Mouse (Mus musculus) ES-E14 (cell line): ENCODE measurements at regions not wholly inside any gene's neighbourhood (a gene's known extent, or its start where the extent isn't known, plus 50 kb on each side); places are given as distances from the start of the nearest gene placed in this dataset.

Experiments used
- DNase-seq: peaks from one replicate; pipeline ENCODE4 v3.0.0-alpha.2; 2013; ENCODE audit warnings: low read depth, low spot score
- H3K27ac ChIP-seq: 2 replicates; pipeline ENCODE4 v1.5.1; 2012; ENCODE audit warnings: low read depth, mild to moderate bottlenecking, low read length, moderate library complexity, mixed read lengths; ENCODE audit not compliant: poor library complexity, insufficient read depth, severe bottlenecking
- H3K36me3 ChIP-seq: 2 replicates; pipeline ENCODE4 v1.6.1; 2012; ENCODE audit warnings: mild to moderate bottlenecking, low read length, moderate library complexity, mixed read lengths; ENCODE audit not compliant: control insufficient read depth, poor library complexity, insufficient read depth, severe bottlenecking
- H3K4me1 ChIP-seq, 2 experiments: fragments of 150-350 bp in 1 of 2; sonication (generic) in 1 of 2; 2 replicates each; pipeline ENCODE4 v1.6.1; 2012; ENCODE audit warnings: low read length in 2 of 2, mild to moderate bottlenecking in 1 of 2, mixed read lengths in 1 of 2; ENCODE audit not compliant: control insufficient read depth in 2 of 2, insufficient read depth in 2 of 2, poor library complexity in 1 of 2
- H3K4me3 ChIP-seq, 2 experiments: fragments of 150-350 bp in 1 of 2; sonication (generic) in 1 of 2; 2 replicates each; pipeline ENCODE4 v1.5.1; 2012; ENCODE audit warnings: low read length in 2 of 2, low read depth in 1 of 2, mild to moderate bottlenecking in 1 of 2, mixed read lengths in 1 of 2; ENCODE audit not compliant: insufficient read depth in 1 of 2, poor library complexity in 1 of 2, severe bottlenecking in 1 of 2
- H3K9ac ChIP-seq: 2 replicates; pipeline ENCODE4 v1.6.1; 2012; ENCODE audit warnings: low read depth, mild to moderate bottlenecking, low read length, mixed read lengths; ENCODE audit not compliant: poor library complexity, insufficient read depth, severe bottlenecking
- H3K9me3 ChIP-seq: fragments of 150-350 bp; sonication (generic); 2 replicates; pipeline ENCODE4 v1.6.1; 2012; ENCODE audit warnings: low read depth, mild to moderate bottlenecking, low read length; ENCODE audit not compliant: control insufficient read depth, insufficient read depth
- CHD2 ChIP-seq: IDR thresholded peaks from 2 replicates; pipeline ENCODE4 v1.6.1; 2014; ENCODE audit warnings: mild to moderate bottlenecking, low read depth, low read length, inconsistent platforms
- HCFC1 ChIP-seq: IDR thresholded peaks from 2 replicates; pipeline ENCODE4 v1.6.1; 2012; ENCODE audit warnings: low read length, inconsistent platforms, borderline replicate concordance; ENCODE audit not compliant: insufficient read depth
- MAFK ChIP-seq: IDR thresholded peaks from 2 replicates; pipeline ENCODE4 v1.6.1; 2014; ENCODE audit warnings: mild to moderate bottlenecking, low read depth, low read length, inconsistent platforms; ENCODE audit not compliant: insufficient read depth
- ZC3H11A ChIP-seq: IDR thresholded peaks from 2 replicates; pipeline ENCODE4 v1.6.1; 2012; ENCODE audit warnings: low read depth, mild to moderate bottlenecking, inconsistent platforms, low read length, borderline replicate concordance
- ZNF384 ChIP-seq: IDR thresholded peaks from 2 replicates; pipeline ENCODE4 v1.6.1; 2012; ENCODE audit warnings: low read depth, low read length, inconsistent platforms
- in situ Hi-C, 2 experiments: fragments of 600-800 bp; cut with MboI; formaldehyde crosslinking; loops; one replicate each; pipeline ENCODE4 v1.15.1; 2025; ENCODE audit warnings: low sequenced_read_pairs in 2 of 2, inconsistent platforms in 1 of 2; ENCODE audit not compliant: unreplicated experiment in 2 of 2

GRCm38 (mm10) chr13:60308062-60308801, 131.1 kb upstream of the Gas1 start:
- Histone ChIP-seq H3K27ac (no peak overlapping the region), H3K4me1 (no peaks in the 10 kb centered on the region), H3K36me3 (no peaks in the 10 kb centered on the region), H3K9me3 (no peaks in the 10 kb centered on the region), H3K9ac (no peak overlapping the region), H3K4me3 (no peak overlapping the region)
- no peak for DNase-seq
- no peak for TF ChIP-seq ZNF384
- in situ Hi-C loops, result no loop called here

- Histone ChIP-seq H3K4me3 (no peak overlapping the region), H3K4me1 (no peaks in the 10 kb centered on the region), H3K9ac (no peak overlapping the region), H3K9me3 (no peaks in the 10 kb centered on the region), H3K36me3 (no peaks in the 10 kb centered on the region), H3K27ac (no peak overlapping the region)
- no peak for DNase-seq
- no peak for TF ChIP-seq ZC3H11A
- no peak for TF ChIP-seq ZNF384
- no peak for TF ChIP-seq HCFC1
- TF ChIP-seq CHD2, result no peak
- no peak for TF ChIP-seq MAFK
- in situ Hi-C loops, result no loop called here
Observed at GRCm38 (mm10) chr13:60309482-60309881, 132.3 kb upstream of the Gas1 start.

GRCm38 (mm10) chr13:60309926-60310325, 132.8 kb upstream of the Gas1 start:
- Histone ChIP-seq H3K9me3 (no peaks in the 10 kb centered on the region), H3K4me3 (no peak overlapping the region), H3K27ac (no peak overlapping the region), H3K4me1 (no peaks in the 10 kb centered on the region), H3K9ac (no peak overlapping the region), H3K36me3 (no peaks in the 10 kb centered on the region)
- no peak for TF ChIP-seq ZC3H11A
- TF ChIP-seq MAFK, result no peak
- no peak for TF ChIP-seq ZNF384
- TF ChIP-seq CHD2, result no peak
- TF ChIP-seq HCFC1, result no peak
- no peak for DNase-seq
- in situ Hi-C loops, result no loop called here

- H3K4me3 ChIP-seq, result no peak overlapping the region
- no peaks in the 10 kb centered on the region for H3K4me1 ChIP-seq
Observed at GRCm38 (mm10) chr13:60312397-60313085, 135.4 kb upstream of the Gas1 start.

More at GRCm38 (mm10) chr13:60312397-60313085, 135.4 kb upstream of the Gas1 start:
- TF ChIP-seq CHD2, result no peak
- TF ChIP-seq HCFC1, result no peak
- no peak for TF ChIP-seq MAFK
- no peak for TF ChIP-seq ZNF384
- TF ChIP-seq ZC3H11A, result no peak
- no peaks in the 10 kb centered on the region for H3K36me3 ChIP-seq
- no peak for DNase-seq
- H3K9ac ChIP-seq, result no peak overlapping the region
- in situ Hi-C loops, result no loop called here
- H3K27ac ChIP-seq, result no peak overlapping the region
- H3K9me3 ChIP-seq, result no peaks in the 10 kb centered on the region
